Comparison of ENCODE assay signal across 8 mouse cellular contexts in genomic region chr11:96319910-96320309, GRCm38 (mm10). TPM values are rescaled to one million over a fixed set of nuclear protein-coding genes. Genes with fewer than 3 reads are reported as not detected.
DNase-seq lines count a peak whose midpoint lies in the region; ATAC-seq and TF ChIP-seq lines count a peak whose summit lies in the region.

No protein-coding gene starts in this region.

- no peaks in the 10 kb centered on the region for H3K36me3 ChIP-seq in heart, embryonic 14.5 days (ENCODE audit: control insufficient read depth, insufficient read depth, low read length)
- H3K36me3 ChIP-seq in neural tube, embryonic 13.5 days, result peaks cover 10% of the 10 kb centered on the region; the same call in 1 of the 2 replicates

- intact Hi-C loops in heart, postnatal 25 days (cut with DNase I), result loop anchor here (5.0 kb wide), 1 partner anchor 32 kb away; the partner anchor contains the start of gene Hoxb2

- no peak for ATAC-seq in heart, embryonic 14.5 days (ENCODE audit: insufficient number of reproducible peaks, insufficient read depth, low FRiP score, low read depth)
- ATAC-seq in neural tube, embryonic 13.5 days (ENCODE audit: low read depth), result peak; percentile 7; the same call in 1 of the 2 replicates

- 0 out of 4 replicates have a peak, but pooled peaks cover 2 to 7% of the 10 kb centered on the region in 2 experiments for H3K4me1 ChIP-seq in heart, embryonic 14.5 days (ENCODE audit: control insufficient read depth in 2 of 2, insufficient read depth in 2 of 2, low read length in 2 of 2)
- no peaks in the 10 kb centered on the region for H3K4me1 ChIP-seq in embryonic fibroblast, embryonic 13.5 days (ENCODE audit: control insufficient read depth, insufficient read depth, low read length)
- H3K4me1 ChIP-seq in neural tube, embryonic 13.5 days (replicated peaks), result peaks cover 89% of the 10 kb centered on the region

- no peak for DNase-seq in heart, postnatal 25 days (ENCODE audit: low spot score)
- DNase-seq in kidney, postnatal 36 days, result peak; percentile 76 to 78
- DNase-seq in frontal cortex, adult 2 months (ENCODE audit: extremely low spot score in 1 of 2, low spot score in 1 of 2), result no peak
- DNase-seq in thymus, adult 18-20 months, result no peak
- DNase-seq in layer of hippocampus, postnatal 10 days (ENCODE audit: low spot score in 2 of 2), result no peak

- peak overlapping the region; percentile 55 for H3K4me2 ChIP-seq in heart, embryonic 14.5 days (ENCODE audit: low read length)
- peak overlapping the region; percentile 96 for H3K4me2 ChIP-seq in neural tube, embryonic 13.5 days

- H3K9ac ChIP-seq in heart, embryonic 14.5 days (ENCODE audit: low read length), result peak overlapping the region; percentile 9; the same call in 1 of the 2 replicates
- H3K9ac ChIP-seq in neural tube, embryonic 13.5 days, result peak overlapping the region; percentile 100

- WGBS in heart, embryonic 14.5 days, result under 1% methylated on average over 29 of the region's 29 CpGs
- under 1% methylated on average over 29 of the region's 29 CpGs for WGBS in neural tube, embryonic 13.5 days

- no peaks in the 10 kb centered on the region for H3K9me3 ChIP-seq in heart, embryonic 14.5 days (ENCODE audit: control insufficient read depth, low read length)
- H3K9me3 ChIP-seq in neural tube, embryonic 13.5 days, result no peaks in the 10 kb centered on the region

- no peak for TF ChIP-seq CTCF in embryonic fibroblast, embryonic 13.5 days (IDR thresholded peaks at IDR 0.05; ENCODE audit: borderline replicate concordance, insufficient read depth, low read length)

- no peak for TF ChIP-seq POLR2A in embryonic fibroblast, embryonic 13.5 days (IDR thresholded peaks at IDR 0.05; ENCODE audit: low read depth, low read length)

- H3K27me3 ChIP-seq in heart, embryonic 14.5 days (ENCODE audit: control insufficient read depth, insufficient read depth, low read length), result peaks cover 98% of the 10 kb centered on the region
- no peaks in the 10 kb centered on the region for H3K27me3 ChIP-seq in neural tube, embryonic 13.5 days

- H3K4me3 ChIP-seq in heart, embryonic 14.5 days (ENCODE audit: control insufficient read depth in 1 of 2, insufficient read depth in 1 of 2, low read depth in 1 of 2, low read length in 2 of 2), result peak overlapping the region; percentile 38 to 39
- peak overlapping the region; percentile 46 for H3K4me3 ChIP-seq in embryonic fibroblast, embryonic 13.5 days (ENCODE audit: insufficient read depth, low read length)
- peak overlapping the region; percentile 99 for H3K4me3 ChIP-seq in neural tube, embryonic 13.5 days

- peak overlapping the region in 1 of 2 experiments; percentile 0; a peak in 1 of 4 replicates for H3K27ac ChIP-seq in heart, embryonic 14.5 days (replicated peaks in 1 of 2; ENCODE audit: control insufficient read depth in 1 of 2, insufficient read depth in 1 of 2, low read depth in 2 of 2, low read length in 2 of 2)
- peak overlapping the region; percentile 93 for H3K27ac ChIP-seq in embryonic fibroblast, embryonic 13.5 days (ENCODE audit: insufficient read depth, low read length)
- H3K27ac ChIP-seq in neural tube, embryonic 13.5 days (replicated peaks), result peak overlapping the region; percentile 100

RNA-seq across cellular contexts. Expression of gene Hoxb4, which starts 1.8 kb away (rescaled TPM):
- polyA plus RNA-seq in heart, embryonic 14.5 days (2014; fragmentation: Nextera tagmentation; extraction: Ambion mirVana), result 0.09 and 0.15 TPM in 2 replicates
- under 1 TPM; 0.57 to 0.59 TPM for total RNA-seq in heart, postnatal 25 days (2021)
- 8.3 and 10.4 TPM in 2 replicates for polyA plus RNA-seq in embryonic fibroblast, embryonic 13.5 days (2011; ENCODE audit: insufficient read length, low read depth, missing spikeins)
- 7.5 and 8.7 TPM in 2 replicates for polyA plus RNA-seq in neural tube, embryonic 13.5 days (2015; fragmentation: Nextera tagmentation; extraction: Ambion mirVana)
- polyA plus RNA-seq in frontal cortex, adult 2 months (2012; rRNA removed), result 0.04 TPM in 1 of 2 replicates, not detected in the other
- total RNA-seq in layer of hippocampus, postnatal 10 days (2021), result not detected

RNA-seq across cellular contexts. Expression of gene Hoxb3, which starts 3.2 kb away (rescaled TPM):
- 0.31 and 0.43 TPM in 2 replicates for polyA plus RNA-seq in heart, embryonic 14.5 days (2014; fragmentation: Nextera tagmentation; extraction: Ambion mirVana)
- total RNA-seq in heart, postnatal 25 days (2021), result under 1 TPM; 0.36 to 0.45 TPM
- polyA plus RNA-seq in embryonic fibroblast, embryonic 13.5 days (2011; ENCODE audit: insufficient read length, low read depth, missing spikeins), result 19.1 and 21.9 TPM in 2 replicates
- 12.8 and 14.7 TPM in 2 replicates for polyA plus RNA-seq in neural tube, embryonic 13.5 days (2015; fragmentation: Nextera tagmentation; extraction: Ambion mirVana)
- polyA plus RNA-seq in frontal cortex, adult 2 months (2012; rRNA removed), result not detected in 2 replicates
- not detected for total RNA-seq in layer of hippocampus, postnatal 10 days (2021)

RNA-seq across cellular contexts. Expression of gene Hoxb5, which starts 16.8 kb away (rescaled TPM):
- polyA plus RNA-seq in heart, embryonic 14.5 days (2014; fragmentation: Nextera tagmentation; extraction: Ambion mirVana), result 0.27 TPM in 1 of 2 replicates, not detected in the other
- under 1 TPM; 0.10 to 0.14 TPM for total RNA-seq in heart, postnatal 25 days (2021)
- 4.1 and 5.9 TPM in 2 replicates for polyA plus RNA-seq in embryonic fibroblast, embryonic 13.5 days (2011; ENCODE audit: insufficient read length, low read depth, missing spikeins)
- 67.1 and 88.3 TPM in 2 replicates for polyA plus RNA-seq in neural tube, embryonic 13.5 days (2015; fragmentation: Nextera tagmentation; extraction: Ambion mirVana)
- 0.11 TPM in 1 of 2 replicates, not detected in the other for polyA plus RNA-seq in frontal cortex, adult 2 months (2012; rRNA removed)
- not detected for total RNA-seq in layer of hippocampus, postnatal 10 days (2021)

RNA-seq across cellular contexts. Expression of gene Hoxb6, which starts 27.6 kb away (rescaled TPM):
- not detected in 2 replicates for polyA plus RNA-seq in heart, embryonic 14.5 days (2014; fragmentation: Nextera tagmentation; extraction: Ambion mirVana)
- total RNA-seq in heart, postnatal 25 days (2021), result not detected
- polyA plus RNA-seq in embryonic fibroblast, embryonic 13.5 days (2011; ENCODE audit: insufficient read length, low read depth, missing spikeins), result 9.6 and 14.1 TPM in 2 replicates
- 171 and 174 TPM in 2 replicates for polyA plus RNA-seq in neural tube, embryonic 13.5 days (2015; fragmentation: Nextera tagmentation; extraction: Ambion mirVana)
- not detected in 2 replicates for polyA plus RNA-seq in frontal cortex, adult 2 months (2012; rRNA removed)
- total RNA-seq in layer of hippocampus, postnatal 10 days (2021), result not detected

RNA-seq across cellular contexts. Expression of gene Hoxb2, which starts 30.4 kb away (rescaled TPM):
- 2.0 and 2.9 TPM in 2 replicates for polyA plus RNA-seq in heart, embryonic 14.5 days (2014; fragmentation: Nextera tagmentation; extraction: Ambion mirVana)
- 1 to 10 TPM in 1 of 2 experiments, under 1 TPM in 1; 0.81 to 1.3 TPM for total RNA-seq in heart, postnatal 25 days (2021)
- polyA plus RNA-seq in embryonic fibroblast, embryonic 13.5 days (2011; ENCODE audit: insufficient read length, low read depth, missing spikeins), result 6.6 and 11.0 TPM in 2 replicates
- polyA plus RNA-seq in neural tube, embryonic 13.5 days (2015; fragmentation: Nextera tagmentation; extraction: Ambion mirVana), result 63.0 and 67.1 TPM in 2 replicates
- 0.06 TPM in 1 of 2 replicates, not detected in the other for polyA plus RNA-seq in frontal cortex, adult 2 months (2012; rRNA removed)
- total RNA-seq in layer of hippocampus, postnatal 10 days (2021), result not detected

Comparison
In these comparisons a context has a peak if more than half of its experiments do, and no peak if none do; other contexts are left out.
1. H3K4me3 ChIP-seq: peak in every context shown above with its lines; median percentile 99 in neural tube, embryonic 13.5 days; 46 in embryonic fibroblast, embryonic 13.5 days; 38 in heart, embryonic 14.5 days.
2. DNase-seq: peak in kidney, postnatal 36 days (2 of 2); none in heart, postnatal 25 days (single experiment), frontal cortex, adult 2 months (0 of 2), thymus, adult 18-20 months (0 of 2) and layer of hippocampus, postnatal 10 days (0 of 2).